Mouse (Mus musculus): Measurements from ENCODE around the gene Cdh18.

The Cdh18 gene

DNA sequence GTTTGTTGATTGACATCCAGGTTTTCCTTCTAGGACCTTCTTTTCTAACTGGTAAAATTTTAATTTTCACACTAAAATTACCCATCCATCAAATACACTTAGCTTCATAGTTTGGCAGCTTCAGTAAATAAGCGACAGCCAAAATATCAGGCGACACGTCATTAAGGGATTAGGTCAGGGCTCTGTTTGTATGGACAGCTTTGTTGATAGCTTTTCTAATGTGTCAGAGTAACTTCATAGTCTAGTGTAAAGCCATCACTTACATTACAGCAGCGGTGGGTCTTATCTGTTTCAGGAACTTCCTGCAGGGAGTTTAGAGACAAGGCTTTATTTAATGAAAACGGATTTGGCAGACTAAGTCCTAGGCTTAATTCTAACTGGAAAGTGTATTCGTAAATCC, 904.5 kb downstream of the Cdh18 start:
- DNase-seq (ENCODE audit: low read depth, low spot score) = no peak

DNA sequence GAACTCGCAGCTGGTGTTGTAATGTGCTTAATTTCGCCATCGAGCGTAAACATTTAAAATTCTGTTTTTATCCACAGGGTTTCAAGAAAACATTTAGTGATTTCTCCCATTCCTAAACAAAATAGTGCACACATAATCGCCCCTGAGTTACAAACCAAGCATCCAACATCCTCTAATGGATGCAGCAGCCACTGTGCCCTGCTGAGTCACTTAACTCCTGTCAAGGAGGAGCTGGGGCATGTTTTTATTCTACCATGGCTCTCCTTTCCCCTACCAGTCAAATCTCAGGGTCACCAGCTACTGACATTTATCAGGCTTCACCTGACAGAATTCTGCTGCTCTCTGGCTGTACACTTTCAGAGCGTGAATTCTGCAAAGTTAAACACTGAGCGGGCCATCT, 906.5 kb downstream of the Cdh18 start:
- DNase-seq (ENCODE audit: low read depth, low spot score) = no peak

DNA sequence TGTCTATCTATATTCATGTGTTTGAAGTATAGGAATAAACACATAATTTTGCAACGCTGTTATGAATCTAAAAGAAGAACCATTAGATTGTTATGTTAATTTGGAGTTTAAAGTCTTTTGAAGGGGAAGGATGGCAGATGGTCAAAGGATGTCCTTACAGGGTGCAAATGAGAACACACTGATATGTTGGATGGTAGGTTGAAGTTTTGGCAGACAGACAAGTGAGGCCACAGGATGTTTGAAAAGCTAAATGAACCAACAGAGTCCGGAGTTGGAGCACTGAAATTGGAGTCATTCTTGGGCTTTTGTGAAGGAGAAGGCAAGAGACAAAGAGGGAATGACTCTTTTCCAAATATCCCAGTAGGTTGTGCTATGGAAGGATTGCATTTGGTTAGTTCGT, 908.6 kb downstream of the Cdh18 start:
- no peak for DNase-seq (ENCODE audit: low read depth, low spot score)

DNA sequence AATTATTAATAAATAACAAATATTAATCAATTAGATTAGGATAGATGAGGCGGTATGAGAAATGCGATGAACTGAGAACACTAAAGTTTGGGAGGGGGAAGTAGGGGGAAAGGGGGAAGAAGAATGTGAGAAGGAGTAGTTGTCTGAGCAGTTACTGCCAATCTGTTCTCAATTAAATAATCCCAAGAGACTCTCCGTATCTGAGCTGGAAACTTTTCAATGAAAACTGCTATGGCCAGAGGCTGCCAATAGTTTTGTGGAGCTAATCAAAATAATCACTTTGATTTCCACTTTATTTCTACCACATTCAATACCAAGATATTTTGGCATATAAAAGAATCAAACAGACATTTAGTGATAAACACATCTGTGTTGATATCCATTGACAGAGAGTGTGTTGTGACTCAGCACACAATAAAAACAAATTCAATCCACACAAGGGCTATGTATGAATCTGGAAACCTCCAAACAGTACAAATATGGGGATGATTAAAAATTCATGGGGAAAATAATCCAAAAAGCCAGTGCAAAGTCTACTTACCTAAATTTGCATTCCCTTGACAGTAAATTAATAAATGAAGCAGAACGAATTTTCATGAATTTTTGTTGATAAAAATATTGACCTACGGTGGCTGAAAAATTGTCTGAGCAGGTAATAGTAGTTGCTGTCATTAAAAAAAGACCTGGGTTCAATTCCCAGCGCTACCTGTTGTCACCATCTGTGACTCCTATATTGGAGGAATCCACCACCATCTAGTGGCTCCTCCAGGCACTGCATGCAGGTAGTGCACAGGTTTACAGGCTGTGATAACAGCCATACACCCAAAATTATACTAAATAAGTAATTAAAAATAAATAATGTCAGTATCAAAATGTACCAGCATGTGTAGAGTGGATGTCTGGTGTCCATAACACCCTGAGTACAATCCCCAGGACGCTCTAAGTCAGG, 922.0 kb downstream of the Cdh18 start:
- DNase-seq (ENCODE audit: low read depth, low spot score) = no peak

DNA sequence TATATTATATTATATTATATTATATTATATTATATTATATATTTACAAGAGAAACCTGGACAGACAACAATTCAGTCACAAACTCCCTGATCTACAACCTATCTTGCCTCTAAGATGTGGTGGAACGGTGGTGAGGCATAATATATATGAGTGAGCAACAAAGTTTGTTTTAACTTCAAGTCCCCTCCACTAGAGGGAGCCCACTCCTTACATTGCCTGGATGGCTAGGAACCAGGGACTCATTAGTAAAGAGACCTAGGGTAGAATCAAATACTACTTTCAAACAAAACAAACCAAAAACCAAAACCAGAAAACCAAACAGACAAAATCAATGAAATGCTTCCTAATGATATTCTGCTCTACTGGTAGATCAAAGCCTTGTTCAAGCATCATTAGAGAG, 937.5 kb downstream of the Cdh18 start:
- DNase-seq (ENCODE audit: low read depth, low spot score) = peak; percentile 11

DNA sequence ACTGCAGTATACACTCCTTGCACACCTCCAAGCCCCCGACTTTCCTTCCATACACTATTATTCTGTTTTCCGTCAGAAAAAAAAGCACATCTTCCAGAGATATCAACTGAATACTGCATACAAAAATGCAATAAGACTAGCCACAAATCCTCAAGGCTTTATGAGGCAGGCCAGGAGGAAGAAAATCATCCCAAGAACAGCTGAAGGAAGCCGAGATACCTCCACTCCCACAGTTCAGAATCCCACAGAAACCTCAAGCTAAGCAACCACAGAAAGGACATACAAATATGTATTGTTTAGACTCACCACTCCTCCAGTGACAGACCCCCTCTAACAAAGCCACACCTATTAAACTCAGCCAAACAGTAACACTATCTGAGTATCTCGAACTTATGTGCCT, 957.7 kb downstream of the Cdh18 start:
- DNase-seq (ENCODE audit: low read depth, low spot score) = no peak

DNA sequence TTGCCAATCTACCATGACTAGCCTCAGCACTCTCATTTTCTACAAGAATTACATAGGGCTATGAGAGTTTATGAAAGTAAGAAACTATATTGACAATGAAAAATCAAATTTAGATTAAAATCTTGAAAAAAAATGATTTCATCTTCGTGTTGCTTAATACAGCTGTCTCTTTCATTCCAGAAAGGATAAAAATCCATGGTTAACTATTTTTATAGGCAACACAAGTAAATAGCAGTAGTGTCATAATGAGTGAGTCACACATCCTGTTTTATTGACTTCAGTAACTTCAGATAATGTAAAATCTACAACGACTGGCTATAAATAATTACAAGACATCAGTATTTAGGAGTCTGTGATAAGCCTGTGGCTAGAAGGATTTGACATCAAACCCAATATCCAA, 960.9 kb downstream of the Cdh18 start:
- DNase-seq (ENCODE audit: low read depth, low spot score) = no peak

DNA sequence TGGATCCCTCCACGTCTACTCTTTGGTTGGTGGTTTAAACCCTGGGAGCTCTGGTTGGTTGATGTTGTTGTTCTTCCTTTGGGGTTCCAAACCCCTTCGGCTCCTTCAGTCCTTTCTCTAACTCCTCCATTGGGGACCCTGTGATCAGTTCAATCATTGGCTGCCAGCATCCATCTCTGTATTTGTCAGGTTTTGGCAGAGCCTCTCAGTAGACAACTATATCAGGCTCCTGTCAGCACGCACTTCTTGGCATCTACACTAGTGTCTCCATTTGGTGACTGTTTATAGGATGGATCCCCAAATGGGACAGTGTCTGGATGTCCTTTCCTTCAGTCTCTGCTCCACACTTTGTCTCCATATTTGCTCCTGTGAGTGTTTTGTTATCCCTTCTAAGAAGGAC, 967.0 kb downstream of the Cdh18 start:
- no peak for DNase-seq (ENCODE audit: low read depth, low spot score)

DNA sequence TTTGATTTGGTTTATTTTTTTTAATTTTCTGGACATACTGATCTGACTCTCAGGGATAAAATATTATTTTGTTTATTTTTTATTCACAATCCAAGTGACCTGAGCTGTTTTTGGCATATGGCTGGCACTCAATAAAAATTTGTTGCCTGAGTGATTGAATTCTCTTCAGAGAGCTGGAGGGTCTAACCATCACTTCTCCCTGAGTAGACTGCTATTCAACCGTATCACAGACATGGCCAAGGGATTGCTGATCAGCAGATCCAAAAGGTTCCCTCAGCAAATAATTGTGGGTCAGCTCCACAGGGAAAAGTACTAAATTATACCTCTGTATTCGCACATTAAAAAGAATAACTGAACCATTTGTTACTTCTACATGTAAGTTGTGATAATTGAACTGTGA, 969.3 kb downstream of the Cdh18 start:
- no peak for DNase-seq (ENCODE audit: low read depth, low spot score)
